Mouse (Mus musculus) myocyte (in vitro differentiated cells): ENCODE measurements around the gene Gm20388.

Experiments used
- CEBPB ChIP-seq: IDR thresholded peaks from 2 replicates; pipeline ENCODE4 v1.6.1; 2011; ENCODE audit warnings: mild to moderate bottlenecking, moderate library complexity; ENCODE audit not compliant: poor library complexity, insufficient read depth, severe bottlenecking
- E2F4 ChIP-seq: IDR thresholded peaks from one replicate; pipeline ENCODE4 v1.6.1; 2011; ENCODE audit warnings: mild to moderate bottlenecking, control low read depth, moderate library complexity; ENCODE audit not compliant: insufficient read depth
- POLR2A ChIP-seq: IDR thresholded peaks from one replicate; pipeline ENCODE4 v1.6.1; 2011; ENCODE audit warnings: low read depth, mild to moderate bottlenecking, control low read depth, moderate library complexity; ENCODE audit not compliant: insufficient read length
- POLR2AphosphoS2 ChIP-seq: IDR thresholded peaks from one replicate; pipeline ENCODE4 v1.6.1; 2011; ENCODE audit warnings: low read depth, control low read depth; ENCODE audit not compliant: insufficient read length
- SRF ChIP-seq: IDR thresholded peaks from one replicate; pipeline ENCODE4 v1.6.1; 2011; ENCODE audit warnings: low read depth; ENCODE audit not compliant: control insufficient read depth, insufficient read length
- USF1 ChIP-seq: IDR thresholded peaks from one replicate; pipeline ENCODE4 v1.6.1; 2011; ENCODE audit warnings: low read depth, mild to moderate bottlenecking, control low read depth, moderate library complexity

- TF ChIP-seq USF1 (no peak), POLR2A (no peak), E2F4 (no peak), POLR2AphosphoS2 (no peak), CEBPB (no peak), SRF (peak; percentile 22)
These were observed 302.0 kb downstream of the Gm20388 start for GRCm38 (mm10) chr8:120212596-120212995.
